Mouse (Mus musculus) kidney, embryonic 14.5 days (tissue): Measurements from ENCODE around the gene Plgrkt. TPM values are rescaled to one million over a fixed set of nuclear protein-coding genes. Genes with fewer than 3 reads are reported as not detected.

ENCODE experiments used
- ATAC-seq: fragments of 200-750 bp; cut with Nextera tagmentation; 2 replicates; pipeline ENCODE4 v1.8.0; 2017; ENCODE audit warnings: moderate number of reproducible peaks, mild to moderate bottlenecking, moderate TSS enrichment, moderate library complexity; ENCODE audit not compliant: low FRiP score, low TSS enrichment
- H3K27ac ChIP-seq: fragments of 300-500 bp; sonication (generic); 2 replicates; pipeline ENCODE4 v1.5.1; 2014; ENCODE audit warnings: low read depth, mild to moderate bottlenecking, low read length, moderate library complexity, mixed read lengths
- H3K27me3 ChIP-seq: fragments of 300-500 bp; sonication (generic); 2 replicates; pipeline ENCODE4 v1.6.1; 2014; ENCODE audit warnings: mild to moderate bottlenecking, low read length; ENCODE audit not compliant: control insufficient read depth, insufficient read depth
- H3K36me3 ChIP-seq: fragments of 300-500 bp; sonication (generic); 2 replicates; pipeline ENCODE4 v1.6.1; 2014; ENCODE audit warnings: low read length, mixed read lengths; ENCODE audit not compliant: control insufficient read depth, insufficient read depth
- H3K4me1 ChIP-seq: fragments of 300-500 bp; sonication (generic); 2 replicates; pipeline ENCODE4 v1.6.1; 2014; ENCODE audit warnings: low read length, mixed read lengths; ENCODE audit not compliant: control insufficient read depth, insufficient read depth
- H3K4me2 ChIP-seq: fragments of 300-500 bp; sonication (generic); replicated peaks from 2 replicates; pipeline ENCODE4 v1.6.1; 2014; ENCODE audit warnings: low read depth, mild to moderate bottlenecking, low read length
- H3K4me3 ChIP-seq: fragments of 300-500 bp; sonication (generic); 2 replicates; pipeline ENCODE4 v1.5.1; 2014; ENCODE audit warnings: mild to moderate bottlenecking, low read length
- H3K9ac ChIP-seq: fragments of 300-500 bp; sonication (generic); 2 replicates; pipeline ENCODE4 v1.6.1; 2014; ENCODE audit warnings: low read depth, mild to moderate bottlenecking, low read length, moderate library complexity
- H3K9me3 ChIP-seq: fragments of 300-500 bp; sonication (generic); 2 replicates; pipeline ENCODE4 v1.6.1; 2016; ENCODE audit warnings: low read length; ENCODE audit not compliant: control insufficient read depth
- WGBS: fragments of 180-500 bp; shearing (Covaris S2); extraction: QIAGEN DNeasy Blood & Tissue Kit; methylation state at CpG from one replicate; pipeline ENCODE4 v1.1.7; 2014; 5-methylcytosine and 5-hydroxymethylcytosine counted together
- polyA plus RNA-seq: library from polyadenylated mRNA; unstranded; fragments of >200 nt; fragmentation: Nextera tagmentation; extraction: Ambion mirVana; gene quantifications from 2 replicates; pipeline ENCODE4 v1.2.1, GENCODE M21; 2014

Gene Plgrkt
- polyA plus RNA-seq, 1 experiment from 2014 or later: 47.2 TPM

DNA sequence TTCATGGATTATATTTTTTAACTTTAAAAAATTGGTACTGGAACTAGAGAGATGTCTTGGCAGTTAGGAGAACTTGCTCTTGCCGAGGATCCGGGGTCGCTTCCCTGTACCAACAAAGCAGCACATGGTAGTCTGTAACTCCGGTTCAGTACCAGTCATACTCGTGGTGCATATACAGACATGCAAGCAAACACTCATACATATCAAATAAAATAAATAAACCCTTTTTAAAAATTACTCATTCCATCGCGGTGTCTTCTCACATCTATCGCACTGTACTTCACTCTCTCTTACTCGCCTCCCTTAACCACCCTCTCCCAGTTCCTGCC is 41.4 kb downstream of the Plgrkt start:
- Histone ChIP-seq H3K36me3 (no peaks in the 10 kb centered on the region), H3K27ac (no peak overlapping the region), H3K4me3 (peak overlapping the region; percentile 41; the same call in 1 of the 2 replicates), H3K4me2 (peak overlapping the region; percentile 58), H3K27me3 (no peaks in the 10 kb centered on the region), H3K9ac (no peak overlapping the region), H3K4me1 (no peaks in the 10 kb centered on the region), H3K9me3 (no peaks in the 10 kb centered on the region)
- 0 out of 2 replicates have a peak, but pooled peaks have one; percentile 41 for ATAC-seq
- 61% methylated on average over 9 of the region's 9 CpGs for WGBS

DNA sequence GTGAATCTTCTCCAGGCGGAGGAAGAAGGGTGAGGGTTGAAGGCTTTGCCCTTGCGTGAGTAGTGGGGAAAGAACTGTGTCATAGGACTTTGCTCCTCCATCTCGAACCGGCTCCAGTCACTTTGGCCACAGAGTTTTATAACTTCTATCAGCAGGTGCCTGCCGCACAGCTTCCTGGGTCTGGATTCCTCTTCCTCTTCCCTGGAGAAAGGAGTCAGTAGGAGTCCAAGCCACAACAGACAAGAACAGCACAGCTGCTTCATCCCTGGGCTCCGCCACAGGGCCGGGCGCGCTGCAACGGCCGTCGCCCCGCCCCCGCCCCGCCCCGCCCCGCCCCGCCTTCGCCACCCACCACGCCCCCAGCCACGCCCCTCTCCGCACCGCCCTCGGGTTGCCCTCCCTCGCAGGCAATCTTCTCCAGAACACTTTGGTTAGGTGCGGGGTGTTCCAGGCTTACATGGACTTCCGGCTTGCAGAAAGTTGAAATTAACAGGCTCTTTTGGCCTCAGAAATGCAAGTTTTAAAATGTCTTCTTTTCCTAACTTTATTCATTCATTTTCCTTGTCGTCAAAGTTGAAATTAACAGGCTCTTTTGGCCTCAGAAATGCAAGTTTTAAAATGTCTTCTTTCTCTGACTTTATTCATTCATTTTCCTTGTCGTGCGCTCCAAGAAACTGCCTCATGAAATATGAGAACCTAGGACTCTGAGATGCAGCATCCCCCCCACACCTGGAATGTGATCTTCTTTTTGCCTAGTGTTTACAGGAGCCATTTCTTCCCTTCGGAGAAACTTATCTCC is 41.9 kb downstream of the Plgrkt start, which contains the start of gene Insl6:
Gene Insl6 (minus strand): TSS at position 304 of the 799 bp plus-strand sequence.
- no peaks in the 10 kb centered on the region for H3K9me3 ChIP-seq
- H3K27ac ChIP-seq: no peak within 1 kb of the TSS
- peak; percentile 97 for ATAC-seq
- peak within 1 kb of the TSS; percentile 58 for H3K4me2 ChIP-seq
- H3K36me3 ChIP-seq: no peaks in the 10 kb centered on the region
- H3K9ac ChIP-seq: peak within 1 kb of the TSS; percentile 51
- H3K27me3 ChIP-seq: no peaks in the 10 kb centered on the region
- no peaks in the 10 kb centered on the region for H3K4me1 ChIP-seq
- H3K4me3 ChIP-seq: peak within 1 kb of the TSS; percentile 41
- 2% methylated on average over 28 of the region's 31 CpGs for WGBS

DNA sequence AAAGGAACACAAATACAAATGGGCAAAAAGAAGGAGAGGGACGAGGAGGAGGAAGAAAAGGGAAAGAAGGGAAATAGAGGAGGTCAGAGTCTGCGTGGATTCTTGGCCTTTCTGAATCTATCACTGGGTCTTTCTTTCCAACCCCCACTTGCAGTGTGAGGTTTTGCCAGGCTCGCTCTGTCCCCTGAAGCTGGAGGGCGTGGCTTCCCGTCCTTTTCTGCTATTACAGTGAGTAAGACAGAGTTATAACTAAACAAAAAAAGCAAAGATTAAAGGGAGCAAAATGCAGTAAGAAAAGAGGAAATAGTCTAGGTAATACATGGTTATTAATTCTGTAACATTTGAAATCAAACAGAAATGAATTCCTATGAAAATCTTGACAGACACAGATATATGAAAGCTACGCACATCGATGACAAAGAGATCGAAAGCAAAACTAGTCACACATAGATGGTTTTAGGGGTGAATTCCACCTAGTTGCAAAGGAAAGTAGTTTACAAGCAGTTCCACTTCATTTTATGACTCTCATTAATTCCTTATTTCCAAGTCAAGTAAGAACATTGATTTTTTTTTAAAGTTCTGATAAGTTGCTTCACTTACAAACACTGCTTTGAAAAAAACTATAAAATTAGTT is 43.7 kb downstream of the Plgrkt start:
- 77% methylated on average over 8 of the region's 8 CpGs for WGBS

DNA sequence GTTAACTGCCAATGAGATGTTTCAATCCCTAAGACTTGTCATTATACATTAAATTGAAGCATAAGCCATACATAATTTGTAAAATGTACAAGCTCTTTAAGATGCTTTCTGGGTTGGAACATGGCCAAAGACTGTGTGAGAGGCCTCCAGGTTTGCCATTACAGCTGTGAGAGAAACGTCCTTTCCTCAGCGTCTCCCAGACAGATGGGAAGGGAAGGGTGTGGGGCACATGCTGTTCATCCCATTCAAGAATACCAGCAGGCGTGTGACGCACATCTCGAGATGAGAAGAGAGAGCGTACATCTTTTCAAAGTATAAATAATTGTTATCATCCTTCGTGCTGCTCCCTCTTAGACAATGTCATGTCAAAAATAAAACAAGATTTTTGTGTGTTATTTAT is 54.5 kb downstream of the Plgrkt start:
- Histone ChIP-seq H3K4me3 (no peak overlapping the region), H3K27me3 (no peaks in the 10 kb centered on the region), H3K36me3 (peaks cover 18% of the 10 kb centered on the region; the same call in 1 of the 2 replicates), H3K27ac (no peak overlapping the region), H3K9ac (no peak overlapping the region), H3K4me2 (no peak overlapping the region), H3K9me3 (peaks cover 9% of the 10 kb centered on the region; the same call in 1 of the 2 replicates), H3K4me1 (no peaks in the 10 kb centered on the region)
- 87% methylated on average over 7 of the region's 7 CpGs for WGBS
- no peak for ATAC-seq

More for the DNA sequence above, 43.7 kb downstream of the Plgrkt start:
- Histone ChIP-seq H3K4me1 (no peaks in the 10 kb centered on the region), H3K36me3 (no peaks in the 10 kb centered on the region), H3K9me3 (no peaks in the 10 kb centered on the region), H3K27ac (no peak overlapping the region), H3K4me3 (no peak overlapping the region), H3K9ac (no peak overlapping the region), H3K27me3 (no peaks in the 10 kb centered on the region), H3K4me2 (no peak overlapping the region)
- ATAC-seq: no peak

DNA sequence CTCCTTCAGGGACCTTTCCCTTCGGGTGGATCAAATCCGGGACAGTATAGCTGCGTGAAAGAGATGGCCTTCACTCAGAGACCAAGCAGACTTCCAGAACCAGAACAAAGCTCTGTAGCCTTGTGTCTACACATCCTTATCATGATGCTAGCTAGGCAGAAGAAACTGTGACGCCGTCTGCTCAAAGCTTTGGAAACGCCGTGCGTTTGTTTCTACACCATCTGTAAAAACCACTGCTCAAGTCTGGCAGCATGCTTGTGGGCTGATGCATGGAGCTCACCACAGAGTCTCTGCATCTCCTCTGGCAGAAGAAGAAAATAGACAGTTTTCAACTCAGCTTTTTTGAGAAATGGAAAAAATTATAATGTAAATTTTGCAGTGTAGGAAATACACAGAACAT is 55.4 kb downstream of the Plgrkt start:
- WGBS: 74% methylated on average over 8 of the region's 8 CpGs
- H3K4me2 ChIP-seq: no peak overlapping the region

DNA sequence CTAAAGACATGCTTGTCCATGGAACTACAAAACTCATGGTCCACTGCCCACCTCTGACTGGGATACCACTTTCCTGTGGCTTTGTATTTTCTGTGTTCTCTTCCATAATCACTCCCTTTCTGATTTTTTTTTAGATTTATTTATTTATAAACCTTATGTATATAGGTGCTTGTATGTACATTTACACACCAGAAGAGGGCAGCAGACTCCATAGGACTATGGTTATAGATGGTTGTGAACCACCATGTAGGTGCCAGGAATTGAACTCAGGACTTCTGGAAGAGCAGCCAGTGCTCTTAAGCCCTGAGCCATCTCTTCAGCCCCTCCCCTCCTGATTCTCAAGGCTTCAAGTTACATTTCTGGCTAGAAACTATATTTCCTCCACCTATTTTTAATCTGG is 58.4 kb downstream of the Plgrkt start:
- Histone ChIP-seq H3K9me3 (no peaks in the 10 kb centered on the region), H3K36me3 (peaks cover 25% of the 10 kb centered on the region; the same call in 1 of the 2 replicates), H3K9ac (no peak overlapping the region), H3K4me3 (no peak overlapping the region), H3K4me1 (no peaks in the 10 kb centered on the region), H3K27me3 (no peaks in the 10 kb centered on the region), H3K27ac (no peak overlapping the region), H3K4me2 (no peak overlapping the region)
- ATAC-seq: no peak

More for the DNA sequence above, 55.4 kb downstream of the Plgrkt start:
- Histone ChIP-seq H3K27ac (no peak overlapping the region), H3K36me3 (peaks cover 18% of the 10 kb centered on the region; the same call in 1 of the 2 replicates), H3K4me3 (no peak overlapping the region), H3K4me1 (no peaks in the 10 kb centered on the region), H3K9me3 (peaks cover 9% of the 10 kb centered on the region; the same call in 1 of the 2 replicates), H3K27me3 (no peaks in the 10 kb centered on the region), H3K9ac (no peak overlapping the region)
- ATAC-seq: no peak

DNA sequence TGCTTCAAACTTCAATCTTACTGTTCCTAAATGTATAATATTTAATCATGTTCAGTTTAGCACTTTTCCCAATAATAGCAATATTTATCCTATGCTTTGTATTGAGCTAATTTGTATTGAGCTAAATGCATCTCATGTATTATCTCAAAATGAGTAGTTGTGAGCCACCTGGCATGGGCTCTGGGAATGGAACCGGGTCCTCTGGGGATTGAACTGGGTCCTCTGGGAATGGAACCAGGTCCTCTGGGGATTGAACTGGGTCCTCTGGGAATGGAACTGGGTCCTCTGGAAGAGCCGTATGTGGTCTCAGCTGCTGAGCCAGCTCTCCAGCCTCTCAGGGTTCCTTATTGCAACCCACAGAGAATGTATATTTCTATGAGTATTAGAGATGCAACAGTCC is 65.1 kb downstream of the Plgrkt start:
- Histone ChIP-seq H3K4me3 (no peak overlapping the region), H3K4me1 (no peaks in the 10 kb centered on the region), H3K9ac (no peak overlapping the region), H3K27ac (no peak overlapping the region), H3K27me3 (no peaks in the 10 kb centered on the region), H3K4me2 (no peak overlapping the region), H3K9me3 (no peaks in the 10 kb centered on the region), H3K36me3 (peaks cover 29% of the 10 kb centered on the region; the same call in 1 of the 2 replicates)
- WGBS: 94% methylated on average over 2 of the region's 2 CpGs
- ATAC-seq: no peak

DNA sequence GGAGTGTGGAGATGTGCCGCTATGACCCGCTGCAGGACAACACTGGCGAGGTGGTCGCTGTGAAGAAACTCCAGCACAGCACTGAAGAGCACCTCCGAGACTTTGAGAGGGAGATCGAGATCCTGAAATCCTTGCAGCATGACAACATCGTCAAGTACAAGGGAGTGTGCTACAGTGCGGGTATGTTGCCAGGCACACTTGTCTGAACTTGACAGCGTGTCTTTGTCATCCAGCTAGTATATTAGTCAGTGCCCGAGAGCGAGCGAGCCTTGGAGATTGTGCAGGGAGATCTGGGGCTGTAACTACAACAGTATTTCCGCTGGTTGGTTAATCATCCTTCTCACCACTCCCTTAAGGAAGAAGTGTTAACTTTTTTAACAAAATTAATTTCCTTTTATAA is 66.3 kb downstream of the Plgrkt start:
- H3K4me2 ChIP-seq: no peak overlapping the region
- H3K4me1 ChIP-seq: no peaks in the 10 kb centered on the region
- no peak overlapping the region for H3K9ac ChIP-seq
- H3K36me3 ChIP-seq: peaks cover 31% of the 10 kb centered on the region; the same call in 1 of the 2 replicates
- H3K27me3 ChIP-seq: no peaks in the 10 kb centered on the region
- H3K9me3 ChIP-seq: no peaks in the 10 kb centered on the region
- ATAC-seq: no peak
- 91% methylated on average over 13 of the region's 13 CpGs for whole genome bisulfite sequencing
- H3K27ac ChIP-seq: no peak overlapping the region
- no peak overlapping the region for H3K4me3 ChIP-seq
